Mouse (Mus musculus) gastrocnemius, adult 2 months (tissue): ENCODE data around the gene Mea1. TPM values are rescaled to one million over a fixed set of nuclear protein-coding genes. Genes with fewer than 3 reads are reported as not detected.

Source experiments
- DNase-seq: peaks from one replicate; pipeline ENCODE4 v3.0.0; 2022
- H3K27ac ChIP-seq: fragments of 200-600 bp; 2 replicates; pipeline ENCODE4 v1.8.1; 2022; ENCODE audit warnings: mild to moderate bottlenecking
- H3K4me3 ChIP-seq: fragments of 200-600 bp; 2 replicates; pipeline ENCODE4 v1.8.1; 2022; ENCODE audit warnings: mild to moderate bottlenecking, moderate library complexity
- CTCF ChIP-seq: fragments of 200-600 bp; IDR thresholded peaks from 2 replicates; pipeline ENCODE4 v1.8.1; 2022; ENCODE audit warnings: antibody characterized with exemption, mild to moderate bottlenecking, moderate library complexity
- intact Hi-C: fragments of 180-260 bp; cut with DNase I; formaldehyde crosslinking; loops from one replicate; pipeline ENCODE4 v1.15.1; 2025
- long read RNA-seq, 2 experiments: library from polyadenylated mRNA; stranded (forward); transcript quantifications; one replicate each; pipeline ENCODE4 v2.0.0; 2021
- total RNA-seq, 2 experiments: library from RNA; stranded (reverse); gene quantifications; 2 replicates each; pipeline ENCODE4 v1.2.3; 2021

The Mea1 gene
- total RNA-seq = 10 to 100 TPM; 34.6 to 49.1 TPM
- long read RNA-seq, experiment 1, transcript Mea1-206 (4 exons, 945 nt) = major isoform, 19 of 29 reads
- long read RNA-seq, experiment 1, partial matches to known transcripts = 0 of 29 reads
- long read RNA-seq, experiment 1, other reads (novel, unspliced or antisense) = 6 of 29 reads
- long read RNA-seq, experiment 2, transcript Mea1-206 (4 exons, 945 nt) = major isoform, 27 of 36 reads
- long read RNA-seq, experiment 2, partial matches to known transcripts = 0 of 36 reads
- long read RNA-seq, experiment 2, other reads (novel, unspliced or antisense) = 3 of 36 reads

GRCm38 (mm10) chr17:46678416-46678815 lies at the start of gene Mea1:
Gene Mea1 (plus strand): TSS chr17:46678793.
- intact Hi-C loops = no loop called here
- DNase-seq = peak; percentile 86
- TF ChIP-seq CTCF = no peak
- Histone ChIP-seq H3K27ac (peak within 1 kb of the TSS; percentile 96), H3K4me3 (peak within 1 kb of the TSS; percentile 77)

- intact Hi-C loops = no loop called here
- TF ChIP-seq CTCF = no peak
- peak overlapping the region; percentile 83 for H3K4me3 ChIP-seq
- H3K27ac ChIP-seq = 0 out of 2 replicates have a peak overlapping the region, but pooled peaks have one; percentile 3
- no peak for DNase-seq
Measured at GRCm38 (mm10) chr17:46629685-46630441, 48.7 kb upstream of the Mea1 start.

GRCm38 (mm10) chr17:46636831-46637523 lies 41.6 kb upstream of the Mea1 start:
- DNase-seq = peak; percentile 60
- intact Hi-C loops = loop anchor here (1.0 kb wide), 1 partner anchor 112 kb away; no protein-coding TSS in a partner anchor
- Histone ChIP-seq H3K27ac (no peak overlapping the region), H3K4me3 (peak overlapping the region; percentile 56)
- TF ChIP-seq CTCF = peak; percentile 80

GRCm38 (mm10) chr17:46639929-46640328 lies 38.7 kb upstream of the Mea1 start:
- no peak overlapping the region for H3K4me3 ChIP-seq
- no peak for TF ChIP-seq CTCF
- DNase-seq = no peak
- intact Hi-C loops = no loop called here
- H3K27ac ChIP-seq = no peak overlapping the region

- DNase-seq = no peak
- Histone ChIP-seq H3K27ac (no peak overlapping the region), H3K4me3 (no peak overlapping the region)
- intact Hi-C loops = no loop called here
- no peak for TF ChIP-seq CTCF
Measured at GRCm38 (mm10) chr17:46642060-46642459, 36.5 kb upstream of the Mea1 start.

DNA sequence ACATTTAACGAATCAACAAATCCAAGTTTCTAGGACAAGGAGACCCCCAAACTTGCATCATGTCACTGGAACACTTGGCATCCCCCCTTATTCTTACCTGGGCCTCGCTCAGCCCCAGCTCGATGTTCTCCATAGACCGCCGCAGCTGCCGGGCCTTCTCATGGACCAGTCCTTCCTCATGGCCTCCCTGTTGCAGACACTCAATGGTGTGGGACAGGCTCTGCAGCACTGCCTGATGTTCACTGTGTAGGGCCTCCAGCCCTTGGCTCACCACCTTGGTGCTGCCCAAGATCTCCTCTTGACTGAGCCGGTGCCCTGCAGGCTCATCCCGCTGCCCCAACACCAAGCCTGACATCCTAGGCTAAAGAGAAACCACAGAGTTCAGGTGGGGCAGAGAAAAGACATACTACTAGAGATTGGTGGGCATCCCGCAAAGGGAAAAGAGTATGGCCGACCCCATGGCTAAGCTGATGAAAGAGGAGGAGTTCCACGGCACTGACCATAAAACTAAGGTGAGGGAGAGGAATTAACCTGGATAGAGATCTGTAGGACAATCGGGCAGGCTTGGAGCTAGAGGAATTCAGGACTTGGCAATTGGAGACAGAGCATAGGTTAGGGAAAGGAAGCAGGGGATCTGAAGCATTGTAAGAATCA lies 34.3 kb upstream of the Mea1 start:
- Histone ChIP-seq H3K4me3 (peak overlapping the region; percentile 80), H3K27ac (peak overlapping the region; percentile 99)
- DNase-seq = no peak
- intact Hi-C loops = loop anchor here (2.0 kb wide), 1 partner anchor 69 kb away; no protein-coding TSS in a partner anchor
- no peak for TF ChIP-seq CTCF

DNA sequence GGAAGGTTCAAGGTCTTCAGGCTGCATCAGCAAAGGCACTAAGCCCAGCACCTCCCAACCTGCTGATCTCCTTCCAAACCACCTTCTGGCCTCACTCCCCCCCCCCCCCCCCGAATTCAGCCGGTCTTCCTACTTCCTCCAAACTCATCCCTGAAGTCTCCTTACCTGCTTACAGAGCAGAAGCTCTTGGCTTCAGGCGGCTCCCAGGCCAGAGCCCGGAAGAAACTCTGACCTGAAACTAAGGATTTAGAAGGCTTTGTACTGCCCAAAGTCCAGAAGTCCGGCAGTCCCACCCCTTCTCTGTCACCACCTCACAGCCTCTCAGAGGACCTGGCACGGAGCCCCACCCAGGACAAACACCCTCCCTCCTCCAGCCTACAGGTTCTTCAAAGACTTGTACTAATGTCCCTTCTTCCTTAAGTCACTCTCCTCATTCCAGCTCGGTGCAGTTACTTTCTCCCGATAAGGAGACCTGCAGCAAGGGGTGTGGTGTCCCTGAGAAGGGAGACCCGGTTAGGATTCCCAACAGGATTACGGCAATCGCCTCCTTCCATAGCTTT lies 33.6 kb upstream of the Mea1 start:
- intact Hi-C loops = loop anchor here (2.0 to 5.0 kb wide), 2 partner anchors 68 to 93 kb away; no protein-coding TSS in a partner anchor
- TF ChIP-seq CTCF = no peak
- peak overlapping the region; percentile 99 for H3K27ac ChIP-seq
- peak; percentile 68 for DNase-seq
- peak overlapping the region; percentile 80 for H3K4me3 ChIP-seq

- peak within 1 kb of the TSS; percentile 99 for H3K27ac ChIP-seq
- peak within 1 kb of the TSS; percentile 80 for H3K4me3 ChIP-seq
- TF ChIP-seq CTCF = no peak
- peak; percentile 98 for DNase-seq
- intact Hi-C loops = loop anchor here (2.0 to 5.0 kb wide), 3 partner anchors 35 to 93 kb away; partner anchors contain the start of gene Klhdc3
Measured at GRCm38 (mm10) chr17:46645561-46646321, 32.9 kb upstream of the Mea1 start, which contains the start of the genes Klc4 and Mrpl2. Gene Klc4 (minus strand): TSS chr17:46646022. Gene Mrpl2 (plus strand): TSS chr17:46646229.

DNA sequence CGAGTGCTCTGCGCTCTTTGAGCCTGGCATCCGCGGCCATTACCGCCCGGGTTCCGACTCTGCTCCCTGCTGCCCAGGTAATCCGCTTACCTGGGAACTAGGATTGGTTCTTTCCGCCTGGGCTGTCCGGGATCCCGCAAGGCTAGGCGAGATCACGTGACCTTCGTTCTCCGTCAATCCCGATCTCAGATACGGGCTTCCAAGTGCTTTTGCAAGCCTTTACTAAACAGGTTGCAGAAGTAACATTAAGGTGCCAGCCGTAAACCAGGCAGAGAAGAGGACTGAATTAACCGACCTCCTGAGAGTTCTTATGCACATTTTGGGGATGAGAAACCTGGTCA lies 32.3 kb upstream of the Mea1 start:
- Histone ChIP-seq H3K27ac (peak overlapping the region; percentile 99), H3K4me3 (peak overlapping the region; percentile 80)
- TF ChIP-seq CTCF = no peak
- DNase-seq = no peak
- intact Hi-C loops = loop anchor here (2.0 to 5.0 kb wide), 2 partner anchors 35 to 94 kb away; partner anchors contain the start of gene Klhdc3

DNA sequence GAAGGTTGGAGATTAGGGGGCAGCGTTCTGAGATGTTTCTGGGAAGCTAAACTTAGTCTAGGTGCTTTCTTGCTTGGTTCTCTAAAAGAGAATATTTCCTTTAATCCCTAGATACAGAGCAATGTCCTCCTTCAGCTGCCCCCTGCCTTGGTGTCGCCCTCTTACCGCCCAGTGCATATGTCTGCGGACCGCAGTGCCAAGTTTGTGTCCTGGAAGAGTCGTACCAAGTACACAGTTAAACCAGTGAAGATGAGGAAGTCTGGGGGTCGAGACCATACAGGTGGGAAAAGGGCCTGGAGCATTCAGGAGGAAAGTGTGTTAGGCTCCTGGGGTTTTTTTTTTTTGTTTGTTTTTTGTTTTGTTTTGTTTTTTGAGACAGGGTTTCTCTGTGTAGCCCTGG lies 31.3 kb upstream of the Mea1 start:
- intact Hi-C loops = loop anchor here (2.0 to 5.0 kb wide), 2 partner anchors 34 to 95 kb away; partner anchors contain the start of gene Klhdc3
- Histone ChIP-seq H3K27ac (no peak overlapping the region), H3K4me3 (peak overlapping the region; percentile 80)
- no peak for DNase-seq
- no peak for TF ChIP-seq CTCF

DNA sequence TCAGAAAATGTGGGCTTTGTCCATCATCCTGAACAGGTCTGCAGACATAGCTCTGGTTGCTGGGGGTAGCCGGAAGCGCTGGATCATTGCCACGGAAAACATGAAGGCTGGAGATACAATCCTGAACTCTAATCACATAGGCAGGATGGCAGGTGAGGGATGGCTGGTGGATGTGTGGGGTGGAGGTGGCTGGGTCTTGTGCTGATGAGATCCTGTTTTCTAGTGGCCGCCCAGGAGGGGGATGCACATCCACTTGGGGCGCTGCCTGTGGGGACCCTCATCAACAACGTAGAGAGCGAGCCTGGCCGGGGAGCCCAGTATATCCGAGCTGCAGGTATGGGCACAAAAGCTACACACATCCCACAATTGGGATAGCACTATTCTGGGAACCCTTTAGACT lies 30.2 kb upstream of the Mea1 start:
- no peak for TF ChIP-seq CTCF
- H3K27ac ChIP-seq = no peak overlapping the region
- intact Hi-C loops = loop anchor here (5.0 kb wide), 1 partner anchor 96 kb away; no protein-coding TSS in a partner anchor

More for the DNA sequence above, 30.2 kb upstream of the Mea1 start:
- H3K4me3 ChIP-seq = no peak overlapping the region
- no peak for DNase-seq
